In the genomic region with DNA sequence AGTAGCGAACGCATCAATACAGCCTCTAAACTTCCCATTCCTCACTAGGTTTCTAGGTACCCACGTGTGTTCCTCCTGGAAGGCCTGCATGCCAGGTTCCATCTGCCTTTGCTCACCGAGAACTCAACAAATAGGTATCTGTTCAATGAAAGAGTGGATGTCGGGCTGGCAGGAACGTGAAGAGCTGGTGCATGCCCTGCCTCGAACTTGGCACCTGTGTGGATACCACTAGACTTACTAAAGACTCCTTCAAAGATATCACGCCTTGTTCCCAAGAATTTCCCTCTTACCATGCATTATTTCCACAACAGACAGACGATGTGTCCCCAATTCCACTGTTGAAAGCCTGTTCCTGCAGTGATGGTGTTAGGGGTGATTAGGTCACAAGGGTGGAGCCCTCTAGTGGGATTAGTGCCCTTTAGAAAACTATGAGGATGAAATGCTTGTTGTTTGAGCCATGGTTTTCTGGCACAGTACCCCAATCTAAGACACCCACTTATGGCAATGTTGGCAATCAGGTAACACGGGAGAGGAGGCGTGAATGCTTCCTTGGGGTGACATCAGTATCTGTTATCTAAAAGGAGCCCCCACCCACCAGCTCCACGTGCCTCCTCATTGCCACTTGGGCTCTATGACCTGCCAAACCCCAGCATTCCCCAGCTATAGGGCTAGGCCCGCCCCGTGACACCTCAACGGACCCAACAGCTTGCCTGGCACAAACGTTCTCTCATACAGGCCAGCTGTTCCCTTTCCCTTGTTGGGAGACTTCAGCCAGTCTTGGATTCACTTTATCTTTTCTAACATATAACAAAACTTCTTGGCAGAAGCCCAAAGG, we compare ENCODE assay signal across 9 mouse cellular contexts. TPM values are rescaled to one million over a fixed set of nuclear protein-coding genes. Genes with fewer than 3 reads are reported as not detected.
DNase-seq lines count a peak whose midpoint lies in the region; ATAC-seq lines count a peak whose summit lies in the region.
"Had no signal": no experiment of that assay in that cellular context is flagged by ENCODE, and none has a peak within 500 bp of the region (broad histone marks: within the 10 kb centered on the region; RNA-seq: fewer than 3 reads in every experiment).

No protein-coding gene starts in this region.

- H3K4me1 ChIP-seq in kidney, embryonic 14.5 days (ENCODE audit: control insufficient read depth, insufficient read depth, low read length), result peaks cover 23% of the 10 kb centered on the region
- H3K4me1 ChIP-seq in brown adipose tissue, adult 24 weeks (ENCODE audit: control insufficient read depth, insufficient read depth, insufficient read length, low read length), result peaks cover 10% of the 10 kb centered on the region
- peaks cover 35% of the 10 kb centered on the region for H3K4me1 ChIP-seq in hindbrain, embryonic 14.5 days (replicated peaks; ENCODE audit: control insufficient read depth, insufficient read depth, low read length)
- H3K4me1 ChIP-seq in midbrain, embryonic 14.5 days (ENCODE audit: control insufficient read depth, insufficient read depth, low read length), result peaks cover 43% of the 10 kb centered on the region

- WGBS in kidney, embryonic 14.5 days, result 68% methylated on average over 16 of the region's 16 CpGs
- 75% methylated on average over 16 of the region's 16 CpGs for WGBS in hindbrain, embryonic 14.5 days
- WGBS in midbrain, embryonic 14.5 days, result 74% methylated on average over 16 of the region's 16 CpGs

- H3K36me3 ChIP-seq in kidney, embryonic 14.5 days (ENCODE audit: control insufficient read depth, insufficient read depth, low read length), result no peaks in the 10 kb centered on the region; the same call in 1 of the 2 replicates
- H3K36me3 ChIP-seq in hindbrain, embryonic 14.5 days (replicated peaks; ENCODE audit: control insufficient read depth, insufficient read depth), result no peaks in the 10 kb centered on the region
- H3K36me3 ChIP-seq in midbrain, embryonic 14.5 days (ENCODE audit: control insufficient read depth, insufficient read depth, low read length), result 0 out of 2 replicates have a peak, but pooled peaks cover 8% of the 10 kb centered on the region

- no peak for DNase-seq in kidney, postnatal 25 days
- no peak for DNase-seq in hindbrain, embryonic 14.5 days (ENCODE audit: low spot score)
- DNase-seq in midbrain, embryonic 14.5 days, result no peak
- DNase-seq in right cerebral cortex, postnatal 14 days, result no peak
- DNase-seq in spleen, postnatal 36 days (ENCODE audit: low spot score in 2 of 2), result no peak
- no peak for DNase-seq in gastrocnemius, postnatal 36 days

- peak overlapping the region; percentile 87; the same call in 1 of the 2 replicates for H3K9ac ChIP-seq in kidney, embryonic 14.5 days (ENCODE audit: low read depth, low read length)
- H3K9ac ChIP-seq in hindbrain, embryonic 14.5 days, result peak overlapping the region; percentile 89
- H3K9ac ChIP-seq in midbrain, embryonic 14.5 days (replicated peaks; ENCODE audit: low read length), result peak overlapping the region; percentile 90

- no peak for ATAC-seq in kidney, embryonic 14.5 days (ENCODE audit: low FRiP score, low TSS enrichment)
- no peak for ATAC-seq in hindbrain, embryonic 14.5 days (ENCODE audit: low FRiP score)
- no peak for ATAC-seq in midbrain, embryonic 14.5 days (ENCODE audit: low FRiP score, low TSS enrichment)

- peak overlapping the region; percentile 81 for H3K4me3 ChIP-seq in kidney, embryonic 14.5 days (ENCODE audit: low read length)
- H3K4me3 ChIP-seq in brown adipose tissue, adult 24 weeks (ENCODE audit: insufficient read depth, low read depth, low read length), result peak overlapping the region; percentile 72
- H3K4me3 ChIP-seq in hindbrain, embryonic 14.5 days (replicated peaks; ENCODE audit: low read length), result peak overlapping the region; percentile 87
- peak overlapping the region; percentile 78 for H3K4me3 ChIP-seq in midbrain, embryonic 14.5 days (replicated peaks; ENCODE audit: low read depth, low read length)

- H3K4me2 ChIP-seq in kidney, embryonic 14.5 days (replicated peaks; ENCODE audit: low read depth, low read length), result peak overlapping the region; percentile 90
- H3K4me2 ChIP-seq in hindbrain, embryonic 14.5 days (replicated peaks), result peak overlapping the region; percentile 75
- H3K4me2 ChIP-seq in midbrain, embryonic 14.5 days (ENCODE audit: low read length), result peak overlapping the region; percentile 95

- H3K27me3 ChIP-seq in kidney, embryonic 14.5 days (ENCODE audit: control insufficient read depth, insufficient read depth, low read length), result no peaks in the 10 kb centered on the region
- H3K27me3 ChIP-seq in hindbrain, embryonic 14.5 days (ENCODE audit: control insufficient read depth, insufficient read depth, low read length), result no peaks in the 10 kb centered on the region
- H3K27me3 ChIP-seq in midbrain, embryonic 14.5 days (ENCODE audit: control insufficient read depth, insufficient read depth, low read length), result no peaks in the 10 kb centered on the region

- H3K27ac ChIP-seq in kidney, embryonic 14.5 days (ENCODE audit: low read depth, low read length), result no peak overlapping the region
- H3K27ac ChIP-seq in brown adipose tissue, adult 24 weeks (replicated peaks; ENCODE audit: low read depth, low read length), result no peak overlapping the region
- H3K27ac ChIP-seq in hindbrain, embryonic 14.5 days, result no peak overlapping the region
- H3K27ac ChIP-seq in midbrain, embryonic 14.5 days (replicated peaks; ENCODE audit: low read depth, low read length), result no peak overlapping the region
- H3K27ac ChIP-seq: macrophage had no signal

- intact Hi-C loops in gastrocnemius, postnatal 36 days (cut with DNase I), result no loop called here

- H3K9me3 ChIP-seq in kidney, embryonic 14.5 days (ENCODE audit: control insufficient read depth, low read length), result no peaks in the 10 kb centered on the region
- H3K9me3 ChIP-seq in hindbrain, embryonic 14.5 days (ENCODE audit: control insufficient read depth, low read length), result no peaks in the 10 kb centered on the region
- H3K9me3 ChIP-seq in midbrain, embryonic 14.5 days (ENCODE audit: control insufficient read depth, low read length), result no peaks in the 10 kb centered on the region

RNA-seq across cellular contexts. Expression of a gene that starts 1.9 kb away (rescaled TPM):
- 27.4 and 32.5 TPM in 2 replicates for polyA plus RNA-seq in kidney, embryonic 14.5 days (2014; fragmentation: Nextera tagmentation; extraction: Ambion mirVana)
- polyA plus RNA-seq in brown adipose tissue, adult 24 weeks (2012; ENCODE audit: insufficient read depth, insufficient read length, missing spikeins), result 12.4 and 13.4 TPM in 2 replicates
- polyA plus RNA-seq in hindbrain, embryonic 14.5 days (2014; fragmentation: Nextera tagmentation; extraction: Ambion mirVana), result 25.0 and 26.0 TPM in 2 replicates
- polyA plus RNA-seq in midbrain, embryonic 14.5 days (2014; fragmentation: Nextera tagmentation; extraction: Ambion mirVana), result 21.8 and 25.3 TPM in 2 replicates
- total RNA-seq in gastrocnemius, postnatal 36 days (2021), result 10 to 100 TPM; 39.3 to 47.4 TPM

RNA-seq across cellular contexts. Expression of a gene that starts 4.2 kb away (rescaled TPM):
- polyA plus RNA-seq in kidney, embryonic 14.5 days (2014; fragmentation: Nextera tagmentation; extraction: Ambion mirVana), result 38.4 and 46.3 TPM in 2 replicates
- 25.4 and 29.0 TPM in 2 replicates for polyA plus RNA-seq in brown adipose tissue, adult 24 weeks (2012; ENCODE audit: insufficient read depth, insufficient read length, missing spikeins)
- 67.1 and 68.7 TPM in 2 replicates for polyA plus RNA-seq in hindbrain, embryonic 14.5 days (2014; fragmentation: Nextera tagmentation; extraction: Ambion mirVana)
- polyA plus RNA-seq in midbrain, embryonic 14.5 days (2014; fragmentation: Nextera tagmentation; extraction: Ambion mirVana), result 78.4 and 79.3 TPM in 2 replicates
- total RNA-seq in gastrocnemius, postnatal 36 days (2021), result 10 to 100 TPM; 59.3 to 70.8 TPM
